Mouse (Mus musculus) gastrocnemius, adult 18-20 months (tissue): ENCODE results near the gene BB287469. TPM values are rescaled to one million over a fixed set of nuclear protein-coding genes. Genes with fewer than 3 reads are reported as not detected.
"Not testable (repeated sequence)": the region's sequence is repeated elsewhere in the genome, so short reads cannot be mapped to it uniquely, and the experiment has no call there.

Experiments
- DNase-seq: peaks from one replicate; pipeline ENCODE4 v3.0.0; 2021; ENCODE audit warnings: low spot score
- long read RNA-seq, 2 experiments: library from polyadenylated mRNA; stranded (forward); transcript quantifications; one replicate each; pipeline ENCODE4 v2.0.0; 2021
- total RNA-seq, 2 experiments: library from RNA; stranded (reverse); gene quantifications; 2 replicates each; pipeline ENCODE4 v1.2.3; 2021

Gene BB287469
- not detected for total RNA-seq
- long read RNA-seq, experiment 1 = 0 reads
- long read RNA-seq, experiment 2 = 0 reads

DNA sequence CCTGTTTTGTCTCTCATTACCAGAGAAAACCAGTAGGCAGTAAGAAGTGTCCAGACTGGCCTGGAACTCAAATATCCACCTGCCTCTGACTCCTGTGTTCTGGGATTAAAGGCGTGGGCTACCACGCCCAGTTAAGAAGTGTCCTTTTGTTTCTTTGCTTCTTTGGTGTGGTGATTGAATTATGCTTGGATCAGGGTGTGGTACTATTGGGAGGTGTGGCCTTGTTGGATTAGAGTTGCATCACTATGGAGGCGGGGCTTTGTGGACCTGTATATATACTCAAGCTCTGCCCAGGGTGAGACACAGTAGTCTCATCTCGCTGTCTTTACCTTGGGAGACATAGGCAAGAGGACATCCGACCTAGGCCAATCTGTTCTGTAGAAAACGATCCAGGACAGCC is at the start of gene BB287469:
TSS of gene BB287469 (plus strand) at position 301 of the 400 bp plus-strand sequence.
- not testable (repeated sequence) for DNase-seq

DNA sequence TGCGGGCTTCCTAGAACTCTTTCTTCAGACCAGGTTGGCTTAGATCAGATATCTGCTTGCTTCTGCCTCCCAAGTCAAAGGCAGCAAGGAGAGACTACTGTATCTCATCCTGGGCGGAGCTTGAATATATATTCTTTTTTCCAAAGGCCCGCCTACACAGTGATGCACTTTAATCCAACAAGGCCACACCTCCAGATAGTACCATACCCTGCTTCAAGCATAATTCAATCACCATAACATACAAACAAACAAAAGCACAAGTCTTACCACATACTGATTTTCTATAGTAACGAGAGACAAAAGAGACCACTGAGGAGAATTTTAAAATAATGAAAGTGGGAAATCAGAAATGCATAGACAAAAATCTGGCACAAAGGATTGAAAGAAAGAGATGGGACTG is 40.7 kb upstream of the BB287469 start, which contains the start of gene Gm21319:
TSS of gene Gm21319 (minus strand) at position 101 of the 400 bp plus-strand sequence.
- DNase-seq = not testable (repeated sequence)

DNA sequence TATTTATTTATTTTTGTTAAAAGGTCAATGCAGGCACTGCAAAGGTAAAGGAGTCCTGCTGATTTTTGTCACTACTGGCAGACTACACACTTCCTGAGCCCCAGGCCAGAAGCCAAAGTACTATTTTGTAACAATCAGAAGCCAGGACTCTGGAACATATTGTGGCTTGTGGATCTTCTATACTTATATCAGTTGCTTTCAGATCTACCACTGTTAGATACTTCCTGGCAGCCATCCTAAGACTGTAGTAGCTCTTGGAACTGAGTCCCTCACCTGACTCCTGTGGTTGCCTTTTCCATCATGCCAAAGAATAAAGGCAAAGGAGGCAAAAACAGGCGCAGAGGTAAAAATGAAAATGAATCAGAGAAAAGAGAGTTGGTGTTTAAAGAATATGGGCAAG is 21.2 kb upstream of the BB287469 start, which contains the start of gene Gm21936:
TSS of gene Gm21936 (plus strand) at position 301 of the 400 bp plus-strand sequence.
- DNase-seq = not testable (repeated sequence)

DNA sequence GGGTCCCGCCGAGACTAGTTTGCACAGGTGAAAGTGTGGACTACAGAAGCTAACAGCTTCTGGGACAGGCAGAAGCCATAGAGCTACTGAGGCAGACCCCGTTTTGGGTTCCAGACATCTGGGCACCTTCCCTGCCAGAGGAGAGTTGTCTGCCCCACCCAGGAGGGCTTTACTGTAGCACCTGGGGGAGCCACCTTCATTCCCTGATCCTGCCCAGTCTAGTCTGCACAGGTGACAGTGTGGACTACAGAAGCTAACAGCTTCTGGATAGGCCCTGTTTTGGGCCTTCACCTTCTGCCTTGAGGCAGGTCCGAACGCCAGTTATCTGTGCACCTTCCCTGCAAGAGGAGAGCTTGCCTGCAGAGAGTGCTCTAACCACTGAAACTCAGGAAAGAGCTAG is 18.4 kb upstream of the BB287469 start:
- DNase-seq = not testable (repeated sequence)

DNA sequence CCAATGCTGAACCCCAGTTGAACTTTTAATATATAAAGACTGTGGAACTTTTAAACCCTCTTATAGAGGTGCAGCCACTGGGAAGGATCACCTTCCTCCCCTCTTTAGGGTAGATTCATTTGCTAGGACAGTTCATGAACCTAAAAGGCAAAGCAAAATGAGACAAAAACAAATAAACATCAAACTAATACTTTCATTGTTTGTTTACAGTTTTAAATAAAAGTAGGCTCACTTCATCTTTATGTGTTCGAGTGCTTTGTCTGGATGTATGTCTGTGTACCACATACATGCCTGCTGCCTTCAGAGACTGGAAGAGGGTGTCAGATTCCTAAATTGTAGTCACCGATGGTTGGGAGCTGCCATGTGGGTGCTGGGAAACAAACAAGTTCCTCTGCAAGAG is 25.9 kb downstream of the BB287469 start, which contains the start of gene Gm2001:
TSS of gene Gm2001 (minus strand) at position 101 of the 400 bp plus-strand sequence.
- DNase-seq = not testable (repeated sequence)

DNA sequence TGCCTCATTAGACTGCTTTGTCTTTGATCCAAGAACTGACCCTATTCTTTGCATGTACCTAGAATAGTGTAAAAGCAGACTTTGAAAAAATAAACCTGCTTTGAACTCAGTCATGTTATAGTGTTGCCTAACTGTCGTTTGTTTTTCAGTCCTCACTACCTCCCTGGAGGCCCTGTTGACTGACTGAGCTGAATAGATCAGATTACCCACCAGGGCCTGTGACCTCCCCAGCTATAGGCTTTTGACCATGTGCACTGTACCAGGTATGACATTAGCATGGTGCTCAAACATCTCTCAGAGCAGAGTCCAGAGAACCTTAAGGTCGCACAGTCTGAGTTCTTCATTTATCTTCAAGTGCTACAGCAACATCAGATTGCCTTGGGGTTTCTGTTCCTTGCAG is 34.3 kb downstream of the BB287469 start:
- not testable (repeated sequence) for DNase-seq

DNA sequence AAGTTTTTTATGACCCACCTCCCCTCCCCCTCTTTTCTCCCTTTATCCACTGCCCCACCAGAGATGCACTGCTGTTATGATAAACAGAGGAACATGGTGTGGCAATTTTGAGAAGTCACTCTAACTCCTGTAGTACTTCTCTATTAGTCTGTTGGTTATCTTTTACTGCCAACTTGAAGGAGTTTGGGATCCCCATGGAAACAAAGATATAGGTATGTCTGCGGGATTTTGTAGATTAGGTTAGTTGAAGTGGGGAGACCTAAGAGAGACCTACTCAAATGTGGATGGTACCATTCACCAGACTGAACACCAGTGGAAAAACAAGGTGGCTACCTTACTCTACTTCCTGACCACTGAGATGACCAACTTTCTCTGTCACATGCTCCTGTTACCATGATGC is 39.7 kb downstream of the BB287469 start:
- DNase-seq = not testable (repeated sequence)

DNA sequence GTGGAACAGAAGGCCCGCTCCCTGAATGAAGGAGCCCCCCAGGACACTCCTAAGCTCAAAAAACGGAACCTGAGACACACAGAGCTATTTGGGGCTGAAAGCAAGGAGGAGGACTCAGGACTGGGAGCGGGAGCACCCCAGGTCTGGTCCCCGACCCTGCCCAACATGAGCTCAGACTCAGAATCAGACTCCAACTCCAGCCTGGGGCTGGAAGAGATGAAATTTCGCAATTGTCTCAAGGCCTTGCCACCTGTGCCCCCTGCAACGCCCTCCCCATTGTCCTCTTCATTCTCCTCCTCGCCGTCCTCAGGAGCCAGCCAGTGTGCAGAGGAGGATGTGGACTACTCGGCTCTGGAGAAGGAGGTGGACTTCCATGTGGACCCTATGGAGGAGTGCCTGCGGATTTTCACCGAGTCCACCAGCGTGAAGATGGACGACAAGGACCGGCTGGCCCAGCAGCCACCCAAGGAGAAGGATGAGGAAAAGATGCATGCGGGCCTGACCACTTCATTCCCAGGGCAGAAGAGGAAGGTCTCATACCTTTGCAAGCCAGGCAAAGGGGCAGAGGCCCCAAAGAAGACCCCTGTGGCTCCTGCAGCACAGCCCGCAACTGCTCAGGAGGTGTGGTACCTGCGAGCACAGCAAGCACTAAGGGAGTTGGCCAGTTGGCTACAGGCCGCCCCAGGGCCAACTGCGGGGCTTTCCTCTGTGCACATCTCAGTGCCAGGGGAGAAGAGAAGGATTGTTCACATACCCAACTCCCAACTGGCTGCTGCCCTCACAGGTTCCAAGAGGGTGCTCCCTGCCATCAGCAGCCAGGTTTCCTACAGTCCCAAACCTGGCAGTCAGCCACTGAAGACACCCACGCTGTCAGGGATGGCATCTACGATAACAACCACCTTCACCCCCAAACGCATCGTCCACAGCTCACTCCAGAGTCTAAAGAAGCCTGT is 45.6 kb downstream of the BB287469 start:
- not testable (repeated sequence) for DNase-seq

DNA sequence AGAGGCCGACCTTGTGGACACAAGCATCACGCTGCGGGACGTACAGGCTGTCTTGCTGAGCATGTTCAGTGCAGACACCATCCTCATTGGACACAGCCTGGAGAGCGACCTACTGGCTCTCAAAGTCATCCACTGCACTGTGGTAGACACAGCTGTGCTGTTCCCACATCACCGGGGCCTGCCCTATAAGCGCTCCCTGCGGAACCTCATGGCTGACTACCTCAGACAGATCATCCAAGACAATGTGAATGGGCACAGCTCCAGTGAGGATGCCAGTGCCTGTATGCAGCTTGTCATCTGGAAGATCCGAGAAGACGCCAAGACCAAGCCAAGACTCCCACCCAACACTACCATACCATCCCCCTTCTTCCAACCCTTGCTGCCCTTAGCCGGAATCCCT is 47.3 kb downstream of the BB287469 start:
- DNase-seq = not testable (repeated sequence)

DNA sequence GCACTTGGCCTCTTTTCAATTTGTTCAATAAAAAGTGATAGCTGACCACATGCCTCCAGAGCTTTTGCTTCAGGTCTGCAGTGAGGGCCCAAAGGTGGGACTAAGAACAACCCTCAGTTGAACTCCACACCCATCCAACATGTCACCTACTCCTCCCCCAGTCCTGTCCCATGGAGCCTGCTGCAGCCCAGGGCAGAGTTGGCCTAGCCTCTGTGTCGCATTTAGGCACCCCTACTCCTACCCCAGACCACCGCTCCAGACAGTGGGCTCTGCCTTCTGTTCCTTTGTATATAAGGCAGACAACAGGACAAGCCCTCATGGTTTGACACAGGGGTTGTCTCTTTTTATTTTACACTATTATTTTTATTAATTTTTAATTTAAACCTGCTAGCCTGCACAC is 47.7 kb downstream of the BB287469 start:
- not testable (repeated sequence) for DNase-seq

Other genes with a start within 250 kb of the BB287469 start
- gene Oog1, start 213.9 kb upstream of the BB287469 start, total RNA-seq = not detected
- gene Gm4027, start 197.7 kb upstream of the BB287469 start, total RNA-seq = not detected
- not detected for gene Gm16381, start 172.0 kb upstream of the BB287469 start, total RNA-seq
- not detected for gene Gm21319, start 40.8 kb upstream of the BB287469 start, total RNA-seq
- not detected for gene Gm21936, start 21.1 kb upstream of the BB287469 start, total RNA-seq
- gene Gm2001, start 25.8 kb downstream of the BB287469 start, total RNA-seq = not detected
- not detected for gene Gm2016, start 57.5 kb downstream of the BB287469 start, total RNA-seq
- not detected for gene Gm2022, start 78.8 kb downstream of the BB287469 start, total RNA-seq
- gene Gm2035, start 103.3 kb downstream of the BB287469 start, total RNA-seq = not detected
- gene Gm2042, start 137.5 kb downstream of the BB287469 start, total RNA-seq = not detected
- not detected for gene Gm2075, start 195.3 kb downstream of the BB287469 start, total RNA-seq
- not detected for gene Gm6803, start 202.2 kb downstream of the BB287469 start, total RNA-seq
- not detected for gene Gm2056, start 210.4 kb downstream of the BB287469 start, total RNA-seq